Mouse (Mus musculus): ENCODE measurements around the gene Hoxd10. TPM values are rescaled to one million over a fixed set of nuclear protein-coding genes. Genes with fewer than 3 reads are reported as not detected.

Gene Hoxd10
- total RNA-seq, 2 experiments from 2014 or later, result 0.22 TPM; not detected in 1

DNA sequence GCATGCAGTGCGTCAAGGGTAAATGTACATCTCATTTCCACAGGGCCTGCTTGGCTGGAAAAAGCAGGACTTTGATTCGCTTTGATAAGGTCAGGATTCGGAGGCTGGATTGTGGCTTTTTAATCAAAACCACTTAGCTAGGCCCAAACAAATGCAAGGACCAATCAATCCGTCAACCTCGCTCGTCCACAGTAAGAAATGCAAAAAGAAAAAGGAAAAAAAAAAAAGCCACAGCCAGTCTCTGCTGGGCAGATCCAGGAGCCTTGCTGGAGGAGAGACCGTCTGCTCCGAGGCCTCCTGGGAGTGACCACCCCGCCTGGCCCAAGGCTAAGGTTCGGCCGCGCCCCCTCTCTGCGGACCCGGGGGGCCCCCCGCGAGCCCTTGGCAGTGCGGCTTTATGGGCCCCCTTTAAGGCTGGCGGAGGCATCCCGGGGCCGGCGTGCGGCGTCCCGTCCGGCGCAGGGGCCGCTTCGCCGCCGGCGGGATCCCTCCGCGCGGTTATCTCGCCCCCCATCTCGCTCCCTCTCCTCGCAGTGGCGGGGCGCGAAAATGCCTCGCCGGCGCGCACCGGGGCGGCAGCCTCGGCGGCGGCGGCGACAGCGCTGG lies 12.8 kb downstream of the Hoxd10 start, which contains the start of gene Hoxd8:
Gene Hoxd8 (plus strand): TSS at position 223 of the 606 bp plus-strand sequence.
- intact Hi-C loops (cut with DNase I), result loop anchor here (5.0 to 10.0 kb wide), 4 partner anchors 258 to 1080 kb away; no protein-coding TSS in a partner anchor
- DNase-seq, result no peak

DNA sequence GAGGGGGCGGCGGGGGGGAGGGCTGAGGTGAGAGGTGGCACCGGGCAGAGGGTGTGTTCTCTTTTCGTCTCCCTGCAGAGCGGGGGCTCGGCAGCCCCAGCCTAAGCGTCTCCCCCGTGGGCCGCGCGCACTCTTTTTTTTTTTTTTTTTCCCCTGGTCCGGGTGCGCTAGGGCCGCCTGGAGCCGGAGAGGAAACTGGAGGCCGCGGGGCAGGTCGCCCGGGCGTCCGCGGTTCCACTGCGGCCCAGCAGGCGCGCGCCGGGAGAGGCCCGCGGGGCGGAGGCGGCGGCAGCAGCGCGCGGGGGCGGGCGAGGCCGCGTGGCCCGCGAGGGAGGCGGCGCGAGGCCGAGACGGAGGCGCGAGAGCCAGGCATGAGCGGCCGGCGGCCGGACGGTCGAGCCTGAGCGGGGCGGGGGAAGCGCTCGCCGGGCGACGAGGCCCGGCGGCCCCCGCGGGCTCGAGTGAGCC lies 13.3 kb downstream of the Hoxd10 start:
- intact Hi-C loops (cut with DNase I), result loop anchor here (5.0 to 10.0 kb wide), 4 partner anchors 257 to 1080 kb away; no protein-coding TSS in a partner anchor
- DNase-seq, result no peak

DNA sequence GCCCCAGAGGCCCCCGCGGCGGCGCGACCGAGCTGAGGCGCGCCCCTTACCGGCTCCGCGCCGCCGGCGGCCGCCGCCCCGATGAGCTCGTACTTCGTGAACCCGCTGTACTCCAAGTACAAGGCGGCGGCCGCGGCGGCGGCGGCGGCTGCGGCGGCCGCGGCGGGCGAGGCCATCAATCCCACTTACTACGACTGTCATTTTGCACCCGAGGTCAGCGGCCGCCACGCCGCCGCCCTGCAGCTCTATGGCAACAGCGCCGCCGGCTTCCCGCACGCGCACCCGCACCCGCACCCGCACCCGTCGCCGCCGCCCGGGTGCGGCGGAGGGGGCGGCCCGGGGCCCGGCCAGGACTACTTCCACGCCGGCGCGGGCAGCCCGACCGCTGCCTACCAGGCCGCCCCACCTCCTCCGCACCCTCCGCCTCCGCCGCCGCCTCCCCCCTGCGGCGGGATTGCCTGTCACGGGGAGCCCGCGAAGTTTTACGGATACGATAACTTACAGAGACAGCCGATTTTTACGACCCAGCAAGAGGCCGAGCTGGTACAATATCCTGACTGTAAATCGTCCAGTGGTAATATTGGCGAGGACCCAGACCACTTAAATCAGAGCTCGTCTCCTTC lies 13.9 kb downstream of the Hoxd10 start:
- intact Hi-C loops (cut with DNase I), result loop anchor here (10.0 kb wide), 2 partner anchors 539 to 1079 kb away; no protein-coding TSS in a partner anchor
- DNase-seq, result no peak

DNA sequence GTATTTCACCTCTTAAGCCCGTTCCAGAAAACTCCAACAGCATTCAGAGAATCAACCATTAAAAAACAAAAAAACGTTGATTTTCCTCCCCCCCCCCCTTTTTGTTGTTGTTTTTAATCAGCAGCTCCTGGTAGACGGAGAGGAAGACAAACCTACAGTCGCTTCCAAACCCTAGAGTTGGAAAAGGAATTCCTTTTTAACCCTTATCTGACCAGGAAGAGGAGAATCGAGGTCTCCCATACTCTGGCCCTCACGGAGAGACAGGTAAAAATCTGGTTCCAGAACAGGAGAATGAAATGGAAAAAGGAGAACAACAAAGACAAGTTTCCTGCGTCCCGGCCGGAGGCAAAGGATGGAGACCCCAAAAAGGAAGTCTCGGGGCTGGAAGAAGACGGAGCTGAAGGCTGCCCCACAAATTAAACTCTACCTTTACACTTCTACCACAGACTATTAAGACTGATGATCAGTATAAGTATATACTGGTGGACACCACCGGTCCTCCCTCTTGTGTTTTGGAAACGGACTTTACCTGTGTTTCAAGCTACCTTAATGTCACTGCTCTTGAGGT lies 14.8 kb downstream of the Hoxd10 start:
- intact Hi-C loops (cut with DNase I), result loop anchor here (10.0 kb wide), 2 partner anchors 538 to 1078 kb away; no protein-coding TSS in a partner anchor
- no peak for DNase-seq

DNA sequence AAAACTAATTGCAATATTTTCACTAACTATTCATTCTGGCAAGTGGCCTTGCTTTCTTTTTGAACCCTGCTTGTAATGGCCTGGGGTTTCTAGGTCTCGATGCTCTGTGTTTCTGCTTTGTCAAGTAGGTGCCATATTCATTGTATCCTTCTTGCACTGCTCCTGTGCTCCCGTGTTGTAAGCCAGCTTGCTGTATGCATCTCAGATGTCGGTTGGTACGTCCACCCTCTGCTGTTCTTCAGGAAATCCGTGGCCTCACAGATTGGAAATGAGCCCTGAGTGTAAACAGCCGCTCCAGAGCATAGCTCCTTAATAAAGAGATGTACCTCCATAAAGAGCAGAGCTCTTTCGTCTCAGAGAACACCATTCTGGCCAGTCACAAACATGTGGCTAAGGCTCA lies 15.9 kb downstream of the Hoxd10 start:
- intact Hi-C loops (cut with DNase I), result loop anchor here (10.0 kb wide), 2 partner anchors 537 to 1077 kb away; no protein-coding TSS in a partner anchor
- DNase-seq, result no peak

DNA sequence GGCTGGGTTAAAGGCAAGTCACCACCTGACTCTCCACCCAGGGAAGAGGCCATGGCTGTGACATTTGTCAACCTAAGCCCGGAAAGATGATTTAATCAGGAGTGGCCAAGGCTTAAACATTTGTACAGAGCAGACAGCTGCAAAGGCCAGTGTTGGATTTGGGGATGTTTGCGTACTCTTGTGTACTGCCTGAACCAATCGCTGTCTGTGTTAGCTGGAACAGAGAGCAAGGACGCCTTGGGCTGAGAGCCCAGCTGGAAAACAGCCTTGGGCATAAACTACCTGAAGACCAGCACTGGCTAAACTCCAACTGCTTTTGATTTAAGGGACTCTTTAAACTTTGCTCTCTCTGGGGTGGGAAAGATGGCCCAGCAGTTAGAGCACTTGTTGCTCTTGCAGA lies 17.0 kb downstream of the Hoxd10 start:
- DNase-seq, result no peak
- intact Hi-C loops (cut with DNase I), result loop anchor here (10.0 kb wide), 2 partner anchors 536 to 1076 kb away; no protein-coding TSS in a partner anchor

DNA sequence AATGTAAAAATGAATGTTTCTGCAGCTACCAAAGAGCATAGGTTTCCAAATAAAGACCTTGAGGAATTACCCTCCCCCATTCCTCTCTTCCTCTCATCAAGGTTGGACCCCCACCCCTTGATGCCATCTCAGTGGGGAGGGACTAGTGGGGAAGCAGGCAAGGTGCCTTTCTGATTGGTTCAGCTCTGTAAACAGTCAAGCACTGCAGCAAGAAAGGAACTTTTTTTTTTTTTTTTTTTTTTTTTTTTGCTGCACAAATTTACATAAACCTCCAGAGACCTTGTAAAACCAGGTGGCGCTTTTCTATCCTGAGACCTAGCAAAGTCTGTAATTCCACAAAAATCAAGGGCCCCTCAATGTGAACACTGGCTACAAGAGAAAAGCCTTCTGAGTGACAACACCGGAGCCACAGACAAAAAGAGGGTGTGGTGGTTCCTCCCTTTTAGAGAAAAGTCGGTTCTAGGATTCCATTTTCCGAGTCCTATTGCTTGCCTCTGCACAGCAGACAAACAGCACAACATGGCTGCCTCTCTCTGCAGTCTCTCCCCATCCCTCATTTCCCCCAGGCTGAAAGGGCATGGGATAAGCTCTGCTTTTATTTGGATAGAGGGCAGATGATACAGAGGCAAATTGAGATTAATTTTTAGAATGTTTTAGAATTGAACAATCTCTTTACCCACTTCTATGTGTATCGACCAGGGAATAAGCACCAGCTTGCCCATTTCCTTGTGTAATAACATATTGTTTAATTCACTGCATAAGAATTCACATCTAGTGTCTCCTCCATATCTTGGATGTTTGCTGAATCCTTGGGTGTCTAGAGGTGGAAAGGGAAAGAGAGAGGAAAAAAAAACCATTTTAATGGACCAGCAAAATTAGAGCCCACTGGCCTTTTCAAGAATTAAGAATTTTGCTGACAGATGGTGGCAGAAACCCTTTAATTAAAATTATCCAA lies 18.0 kb downstream of the Hoxd10 start:
- DNase-seq, result no peak
- intact Hi-C loops (cut with DNase I), result loop anchor here (10.0 kb wide), 2 partner anchors 535 to 1075 kb away; no protein-coding TSS in a partner anchor

DNA sequence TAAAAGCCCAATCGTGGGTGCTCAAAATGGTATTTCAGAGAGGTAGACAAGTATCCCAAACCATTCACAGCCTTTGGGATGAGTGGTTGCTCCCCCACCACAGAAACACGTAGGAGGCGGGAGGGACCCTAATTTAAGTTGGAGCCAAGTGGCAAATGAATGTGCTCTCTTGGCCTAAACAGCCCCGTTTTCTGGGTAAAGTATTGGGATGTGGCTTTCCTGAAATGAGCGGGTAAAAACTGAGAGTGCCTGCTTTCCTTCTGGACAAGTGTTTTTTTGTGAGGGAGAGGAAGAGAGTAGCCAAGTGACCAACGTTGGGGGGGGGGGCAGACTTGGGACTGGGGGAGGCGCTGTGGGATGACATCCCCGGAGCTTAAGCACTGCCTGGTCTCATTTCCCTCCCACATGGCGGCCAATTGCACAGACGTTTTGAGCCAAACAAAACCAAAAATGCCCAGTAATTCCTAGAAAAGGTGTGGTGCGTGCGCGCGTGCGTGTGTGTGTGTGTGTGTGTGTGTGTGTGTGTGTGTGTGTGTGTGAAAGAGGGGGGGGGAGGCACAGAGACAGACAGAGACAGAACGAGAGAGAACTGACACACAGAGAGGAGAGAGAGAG lies 19.3 kb downstream of the Hoxd10 start:
- intact Hi-C loops (cut with DNase I), result no loop called here
- no peak for DNase-seq

DNA sequence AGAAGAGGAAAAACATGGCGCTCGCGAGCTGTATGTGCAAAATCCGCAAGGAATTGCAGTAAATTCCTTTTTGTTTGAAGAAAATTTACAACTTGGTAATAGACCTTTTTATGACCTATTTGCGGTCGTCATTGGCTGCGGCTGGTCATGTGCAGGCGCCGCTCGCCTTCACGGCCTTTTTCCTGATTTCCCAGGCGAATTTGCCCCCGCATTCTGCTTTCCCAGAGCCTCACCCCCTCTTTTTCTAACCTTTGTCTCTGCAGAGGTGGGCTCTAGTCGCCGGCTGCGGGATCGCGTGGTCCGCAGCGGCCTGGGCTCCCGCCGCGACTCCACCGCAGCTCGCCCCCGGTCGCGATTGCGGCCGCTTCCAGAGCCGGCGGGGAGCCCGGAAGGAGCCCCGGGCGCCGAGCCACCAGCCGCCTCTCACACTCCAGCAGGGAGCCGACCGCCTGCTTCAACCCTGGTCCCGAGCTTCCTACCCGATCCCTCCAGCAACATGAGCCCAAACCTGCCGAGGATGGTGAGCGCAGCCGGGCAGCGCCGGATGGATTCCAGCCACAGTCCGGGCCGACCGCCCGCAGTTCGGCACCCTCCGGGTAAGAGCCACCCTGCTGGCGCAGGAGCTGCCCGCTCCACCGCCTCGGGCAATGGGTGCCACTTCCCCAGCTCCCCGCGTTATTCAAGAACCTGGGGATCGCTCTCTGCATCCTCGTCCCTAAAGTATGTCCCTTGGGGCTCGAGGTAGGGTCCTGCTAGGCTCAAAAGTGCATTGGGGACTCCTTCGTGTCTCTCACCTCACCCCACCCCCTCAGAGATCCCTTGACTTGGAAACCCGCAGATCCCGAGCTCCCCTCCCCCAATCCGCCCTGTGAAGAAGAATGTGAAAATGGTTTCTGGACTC lies 20.2 kb downstream of the Hoxd10 start, which contains the start of the genes Hoxd3 and Hoxd4:
Gene Hoxd3 (plus strand): TSS at position 207 of the 901 bp plus-strand sequence.
Gene Hoxd4 (plus strand): TSS at position 209 of the 901 bp plus-strand sequence.
- DNase-seq, result no peak
- intact Hi-C loops (cut with DNase I), result no loop called here

DNA sequence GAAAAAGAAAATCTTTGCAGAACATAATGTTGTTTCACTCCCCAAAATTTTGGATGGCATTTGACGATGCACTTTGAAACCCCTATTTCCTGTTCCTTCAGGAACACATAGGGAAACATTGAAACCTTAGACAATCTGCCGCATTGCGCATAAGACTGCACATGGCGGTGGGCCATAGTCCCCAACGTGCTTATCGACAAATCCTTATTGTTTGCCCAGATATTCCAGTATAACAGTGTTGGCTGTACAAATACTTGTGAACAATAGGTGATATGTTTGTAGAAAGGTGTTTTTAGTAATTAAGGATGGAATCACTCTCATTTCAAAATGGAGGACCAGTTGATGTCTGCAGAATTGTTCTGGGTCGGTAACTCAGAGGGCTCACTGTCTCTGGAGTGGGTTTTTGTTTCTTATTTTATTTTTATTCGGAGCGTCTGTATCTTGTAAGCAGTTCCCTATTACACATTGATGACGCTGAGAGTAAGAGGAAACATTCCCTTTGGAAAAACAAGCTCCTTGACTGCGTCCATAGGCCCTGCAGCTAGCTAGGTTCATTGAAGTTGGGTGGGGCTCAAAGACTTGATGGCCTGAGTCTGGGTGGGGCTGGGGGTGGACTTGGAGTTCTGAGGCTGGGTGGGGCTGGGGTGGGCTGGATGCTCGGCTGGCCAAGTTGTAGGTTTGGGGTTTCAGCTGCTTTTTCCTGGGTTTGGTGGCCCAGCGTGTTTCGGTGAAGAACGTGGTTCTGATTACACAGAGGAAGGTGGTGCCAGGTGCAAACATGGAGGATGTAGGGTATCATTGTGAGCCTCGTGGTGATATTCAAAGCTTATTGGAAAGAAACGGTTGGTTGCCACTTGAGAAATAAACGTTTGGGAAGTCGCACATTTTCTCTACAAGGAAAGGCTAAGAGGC lies 21.8 kb downstream of the Hoxd10 start:
- DNase-seq, result no peak
- intact Hi-C loops (cut with DNase I), result no loop called here

DNA sequence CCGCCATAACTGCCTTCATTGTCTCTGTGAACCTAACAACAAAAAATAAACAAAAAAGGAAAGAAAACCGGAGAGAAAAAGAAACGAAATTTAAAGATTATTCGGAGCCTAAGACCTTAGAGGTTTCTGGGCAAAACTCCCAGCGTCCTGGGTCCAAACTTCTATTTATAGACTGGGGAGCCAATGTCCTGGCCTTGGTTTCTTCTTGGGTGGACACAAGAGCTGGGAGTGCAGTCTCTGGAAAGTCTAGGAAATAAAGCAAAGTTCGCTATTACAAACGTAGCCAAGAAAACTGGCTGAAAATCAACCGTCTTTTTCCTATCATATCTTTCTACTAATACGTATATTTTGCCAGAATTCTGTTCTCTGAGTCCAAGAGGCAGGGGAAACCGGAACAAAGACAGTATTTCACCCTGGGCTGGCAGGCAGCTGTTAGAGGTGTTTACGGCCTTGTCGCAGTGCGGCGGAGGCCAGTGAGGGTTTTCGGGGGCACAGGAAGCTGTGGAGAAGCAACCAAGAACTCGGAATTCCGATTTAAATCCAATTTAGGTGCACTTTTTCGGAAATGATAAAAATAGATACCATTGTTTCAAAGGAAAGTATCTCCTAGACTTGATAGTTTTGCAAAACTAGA lies 22.5 kb downstream of the Hoxd10 start:
- intact Hi-C loops (cut with DNase I), result no loop called here
- DNase-seq, result no peak

DNA sequence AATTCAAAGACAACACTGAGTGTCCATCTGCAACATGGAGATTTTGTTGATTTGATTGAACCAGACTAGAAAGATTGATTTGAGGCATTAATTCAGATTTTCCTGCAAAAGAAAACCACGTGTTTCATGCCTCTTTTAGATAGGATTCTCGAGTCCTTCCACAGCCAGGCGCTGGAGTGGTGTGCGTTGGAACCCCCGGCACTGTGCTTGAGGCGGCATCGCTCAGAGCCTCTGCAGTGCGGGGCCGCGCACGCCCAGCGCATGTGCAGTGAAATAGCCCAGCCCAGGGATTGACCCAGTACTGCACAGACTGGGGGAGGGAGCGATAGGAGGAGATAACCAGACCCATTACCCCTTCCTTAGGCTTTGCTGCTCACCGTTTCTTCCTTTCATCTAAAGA lies 23.2 kb downstream of the Hoxd10 start:
- intact Hi-C loops (cut with DNase I), result loop anchor here (1.0 to 5.0 kb wide), 5 partner anchors 107 to 877 kb away; no protein-coding TSS in a partner anchor
- no peak for DNase-seq

DNA sequence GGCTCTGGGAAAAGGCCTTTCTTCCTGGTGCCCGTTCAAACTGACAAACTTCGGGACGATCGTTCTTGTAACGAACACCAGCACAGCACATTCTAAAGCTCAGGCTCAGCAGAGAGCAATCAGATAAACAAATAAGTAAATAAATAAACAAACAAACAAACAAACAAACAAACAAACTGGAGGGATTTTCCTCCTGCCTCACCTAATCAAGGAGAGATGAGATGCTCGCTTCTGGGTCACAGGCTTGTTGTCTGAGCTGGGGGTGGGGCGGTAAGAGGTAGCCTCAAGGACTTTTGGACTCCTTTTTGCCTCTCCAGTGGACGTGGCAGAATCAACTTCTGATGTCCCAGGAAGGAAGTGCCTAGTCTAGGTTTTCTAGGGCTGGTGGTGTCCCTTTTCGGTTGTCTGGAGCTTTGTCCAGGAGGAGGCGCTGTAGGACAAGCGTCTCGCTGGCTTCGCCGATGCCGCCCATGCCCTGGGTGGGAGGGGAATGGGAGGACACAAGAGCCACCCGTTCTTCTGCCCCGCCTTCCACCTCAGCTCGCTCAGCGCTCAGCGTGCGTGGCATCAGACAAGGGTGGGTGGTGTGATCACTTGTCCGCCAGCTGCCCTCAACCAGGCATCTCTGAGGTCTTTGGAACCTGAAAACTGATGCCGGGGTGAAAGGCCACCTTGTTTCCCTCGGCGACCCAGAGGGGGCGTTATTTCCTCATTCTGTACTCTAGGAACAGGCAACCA lies 23.9 kb downstream of the Hoxd10 start:
- DNase-seq, result peak; percentile 83 to 89
- intact Hi-C loops (cut with DNase I), result loop anchor here (1.0 to 5.0 kb wide), 5 partner anchors 107 to 877 kb away; no protein-coding TSS in a partner anchor

DNA sequence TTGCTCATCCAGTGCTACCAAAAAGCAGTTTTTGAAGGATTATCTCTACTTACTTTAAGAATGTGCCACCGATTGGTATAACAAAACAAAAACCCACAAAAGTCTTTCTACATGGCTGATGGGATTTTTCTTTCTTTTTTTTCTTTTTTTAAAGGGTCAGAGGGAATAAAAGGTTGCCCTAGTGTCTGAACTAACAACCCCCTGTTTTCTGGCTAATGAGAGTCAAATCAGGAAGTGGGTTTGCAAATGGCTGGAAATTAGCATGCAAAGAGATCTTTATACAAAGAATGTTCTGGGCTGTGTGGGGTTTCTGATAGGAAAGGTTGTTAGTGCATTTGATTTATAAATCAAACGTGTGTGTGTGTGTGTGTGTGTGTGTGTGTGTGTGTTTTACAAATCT lies 28.7 kb downstream of the Hoxd10 start:
- intact Hi-C loops (cut with DNase I), result no loop called here
- DNase-seq, result no peak

DNA sequence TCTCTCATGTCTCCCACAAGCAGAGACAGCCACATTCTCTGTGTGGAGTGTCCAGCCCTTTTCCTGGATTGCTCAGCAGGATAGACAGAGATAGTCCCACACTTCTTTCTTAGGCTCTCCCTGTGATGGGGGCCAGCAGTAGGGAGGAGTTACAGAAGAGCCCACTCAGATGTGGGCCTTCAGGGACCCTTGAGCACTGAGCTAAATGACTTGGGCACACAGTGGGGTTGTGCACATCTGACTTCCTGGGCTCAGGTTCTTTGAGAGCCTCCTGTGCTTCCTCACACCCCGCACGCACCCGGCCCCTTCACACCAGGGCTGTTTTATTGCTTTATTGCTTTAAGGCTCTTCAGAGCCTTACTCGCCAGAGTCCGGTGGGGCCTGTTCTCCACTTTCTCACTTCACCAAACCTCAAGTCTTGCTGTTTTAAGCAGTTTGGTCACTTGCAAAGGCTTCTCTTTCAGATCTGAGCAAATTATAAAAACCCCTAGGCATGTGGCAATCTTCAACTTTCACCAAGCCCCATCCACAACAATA lies 29.3 kb downstream of the Hoxd10 start:
- no peak for DNase-seq
- intact Hi-C loops (cut with DNase I), result no loop called here

DNA sequence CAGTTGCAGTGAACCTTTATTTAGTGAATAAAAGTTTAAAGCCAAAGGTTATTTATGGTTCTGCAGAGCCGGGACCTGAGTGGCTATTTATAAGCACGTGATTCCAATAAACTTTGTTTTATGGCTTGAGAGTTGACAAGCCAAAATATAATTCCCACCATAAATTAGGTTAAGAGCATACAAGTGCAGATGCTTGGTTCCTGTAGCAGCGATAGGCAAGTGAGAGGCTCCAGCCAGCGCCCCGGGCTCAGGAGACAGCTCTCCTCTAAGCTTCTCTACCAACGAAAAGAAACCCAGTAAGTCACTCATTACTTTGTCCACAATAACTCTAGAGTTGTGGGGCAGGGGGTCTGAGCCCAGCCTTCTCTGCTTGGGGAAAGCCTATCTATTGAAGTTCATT lies 30.2 kb downstream of the Hoxd10 start:
- intact Hi-C loops (cut with DNase I), result no loop called here
- DNase-seq, result no peak

Data from heart, postnatal 36 days (tissue).